Mouse (Mus musculus) small intestine, adult 2 months (tissue): ENCODE data around the gene Pou2f3.

ENCODE experiments used
- CTCF ChIP-seq: fragments of 200-500 bp; IDR thresholded peaks from 2 replicates; pipeline ENCODE4 v1.5.1; 2012; ENCODE audit warnings: low read depth, mild to moderate bottlenecking, control low read depth, inconsistent platforms, low read length, moderate library complexity, mixed read lengths; ENCODE audit not compliant: insufficient replicate concordance, insufficient read length; ENCODE audit errors: extremely low read depth
- POLR2A ChIP-seq: fragments of 200-500 bp; IDR thresholded peaks from 2 replicates; pipeline ENCODE4 v1.6.1; 2012; ENCODE audit warnings: low read depth, mild to moderate bottlenecking, control low read depth, inconsistent platforms, low read length, moderate library complexity

DNA sequence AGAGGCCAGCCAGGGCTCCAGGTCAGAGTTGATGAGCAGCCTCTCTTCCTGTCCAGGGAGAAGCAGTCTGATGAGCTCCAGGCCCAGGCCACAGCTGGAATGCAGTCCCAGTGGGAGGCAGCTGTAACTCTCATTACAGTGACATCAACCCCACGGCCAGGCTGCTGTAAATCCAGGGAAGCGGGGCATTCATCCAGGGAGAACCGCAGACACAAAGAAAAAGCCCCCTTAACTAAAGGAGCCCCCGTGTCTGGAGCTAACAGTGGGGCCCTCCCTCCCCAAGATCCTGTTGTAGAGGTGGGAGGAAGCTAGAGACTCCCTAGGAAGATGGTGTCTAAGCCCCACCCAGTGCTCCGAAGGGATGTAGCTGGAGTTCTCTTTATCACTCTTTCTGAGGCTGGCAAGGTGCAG lies 43.1 kb upstream of the Pou2f3 start:
- TF ChIP-seq CTCF (no peak), POLR2A (no peak)
